Mouse (Mus musculus) C2C12 (cell line): ENCODE data around the gene Thbd.
A peak's percentile ranks its signal among the peaks of the same experiment; 100 is the strongest.

Experiments
- CEBPB ChIP-seq: IDR thresholded peaks from one replicate; pipeline ENCODE4 v1.6.1; 2011; ENCODE audit warnings: low read depth, mild to moderate bottlenecking, control low read depth, moderate library complexity
- CTCF ChIP-seq: IDR thresholded peaks from one replicate; pipeline ENCODE4 v1.5.1; 2011; ENCODE audit not compliant: control insufficient read depth, insufficient read depth, insufficient read length
- MYOD1 ChIP-seq: IDR thresholded peaks from one replicate; pipeline ENCODE4 v1.6.1; 2011; ENCODE audit warnings: low read depth; ENCODE audit not compliant: control insufficient read depth, insufficient read length
- MYOG ChIP-seq: IDR thresholded peaks from one replicate; pipeline ENCODE4 v1.6.1; 2011; ENCODE audit not compliant: control insufficient read depth, insufficient read length; ENCODE audit errors: extremely low read depth

- peak; percentile 38 for TF ChIP-seq CEBPB
- TF ChIP-seq CTCF, result no peak
- no peak for TF ChIP-seq MYOG
- no peak for TF ChIP-seq MYOD1
Observed at GRCm38 (mm10) chr2:148371743-148372630, 36.0 kb downstream of the Thbd start.
